Mouse (Mus musculus): ENCODE results near the gene Asf1b.

Gene Asf1b

GRCm38 (mm10) chr8:84019738-84020137 is 64.4 kb downstream of the Asf1b start:
- DNase-seq (ENCODE audit: low spot score in 2 of 2): no peak
